Mouse (Mus musculus) testis, adult 2 months (tissue): ENCODE results near the gene Cmas.

Experiments
- CTCF ChIP-seq: fragments of 200-500 bp; IDR thresholded peaks from 2 replicates; pipeline ENCODE4 v1.5.1; 2012; ENCODE audit warnings: low read depth, mild to moderate bottlenecking, inconsistent platforms, low read length, moderate library complexity; ENCODE audit not compliant: control insufficient read depth, insufficient read depth, insufficient replicate concordance
- POLR2A ChIP-seq: fragments of 200-500 bp; IDR thresholded peaks from 2 replicates; pipeline ENCODE4 v1.6.1; 2012; ENCODE audit warnings: low read depth, mild to moderate bottlenecking, inconsistent platforms, low read length, moderate library complexity; ENCODE audit not compliant: control insufficient read depth

- TF ChIP-seq CTCF = no peak
- TF ChIP-seq POLR2A = no peak
Observed at GRCm38 (mm10) chr6:142771643-142772042, 15.2 kb downstream of the Cmas start.
